Mouse (Mus musculus): ENCODE results near the gene Pex16. TPM values are rescaled to one million over a fixed set of nuclear protein-coding genes. Genes with fewer than 3 reads are reported as not detected.

Gene Pex16
- polyA plus RNA-seq, 1 experiment from 2014 or later: 30.8 TPM

DNA sequence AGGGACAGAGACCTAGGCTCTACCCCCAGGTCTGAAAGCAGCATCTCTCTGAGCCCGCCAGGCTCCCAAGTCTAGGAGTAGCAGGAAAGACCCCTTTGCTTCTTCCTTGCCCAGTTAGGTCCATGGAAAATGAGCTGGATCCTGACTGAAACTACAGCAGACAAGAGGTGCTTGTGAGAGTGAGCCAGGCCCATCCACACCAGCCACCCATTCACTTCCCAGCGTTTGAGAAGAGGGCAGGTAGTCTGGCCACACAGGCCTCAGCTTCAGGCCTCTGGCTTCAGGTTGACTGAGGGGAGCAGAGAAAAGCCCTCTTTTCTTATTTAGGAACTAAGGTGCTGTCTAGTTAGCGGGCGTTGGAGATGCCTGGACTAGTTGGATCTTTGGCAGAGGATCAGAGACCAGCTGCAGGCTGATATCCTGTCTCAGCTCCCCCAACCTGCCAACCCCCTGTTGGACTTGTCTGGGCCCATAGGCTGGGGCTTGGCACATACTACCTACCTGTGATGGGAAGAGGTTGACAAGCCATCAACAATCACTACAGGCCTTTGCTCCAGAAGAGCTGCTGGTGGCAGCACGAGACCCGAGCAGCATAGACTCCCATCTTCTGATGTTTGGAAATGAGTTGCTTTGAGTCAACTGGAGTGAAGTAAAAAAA is 11.8 kb upstream of the Pex16 start:
- H3K36me3 ChIP-seq (ENCODE audit: insufficient read depth, low read length): peaks cover 6% of the 10 kb centered on the region; the same call in 1 of the 2 replicates
- no peak for ATAC-seq

GRCm38 (mm10) chr2:92364086-92364485 is 10.4 kb upstream of the Pex16 start:
- WGBS: 82% methylated on average over 4 of the region's 4 CpGs
- no peak overlapping the region for H3K4me3 ChIP-seq (ENCODE audit: low read depth, low read length)
- ATAC-seq (no peak), DNase-seq (ENCODE audit: low spot score) (no peak)
- no peak for TF ChIP-seq EP300 (IDR thresholded peaks at IDR 0.05)
- no peak for TF ChIP-seq CTCF (IDR thresholded peaks at IDR 0.05)
- no peak overlapping the region for H3K4me2 ChIP-seq (replicated peaks; ENCODE audit: low read depth, low read length)
- no peaks in the 10 kb centered on the region for H3K9me3 ChIP-seq (ENCODE audit: low read length)
- H3K4me1 ChIP-seq (ENCODE audit: insufficient read depth, low read depth, low read length): no peaks in the 10 kb centered on the region
- 0 out of 2 replicates have a peak, but pooled peaks cover 5% of the 10 kb centered on the region for H3K36me3 ChIP-seq (ENCODE audit: insufficient read depth, low read length)
- H3K27ac ChIP-seq (ENCODE audit: low read length): no peak overlapping the region
- H3K9ac ChIP-seq (replicated peaks; ENCODE audit: low read depth): no peak overlapping the region
- no peaks in the 10 kb centered on the region for H3K27me3 ChIP-seq (replicated peaks; ENCODE audit: insufficient read depth, low read length)

More for the DNA sequence above, 11.8 kb upstream of the Pex16 start:
- 90% methylated on average over 6 of the region's 6 CpGs for WGBS
- H3K4me2 ChIP-seq (replicated peaks; ENCODE audit: low read depth, low read length): no peak overlapping the region
- H3K9me3 ChIP-seq (ENCODE audit: low read length): no peaks in the 10 kb centered on the region
- no peak overlapping the region for H3K4me3 ChIP-seq (ENCODE audit: low read depth, low read length)
- DNase-seq (ENCODE audit: low spot score): no peak
- no peaks in the 10 kb centered on the region for H3K27me3 ChIP-seq (replicated peaks; ENCODE audit: insufficient read depth, low read length)
- TF ChIP-seq EP300 (IDR thresholded peaks at IDR 0.05) (no peak), CTCF (IDR thresholded peaks at IDR 0.05) (no peak)
- H3K27ac ChIP-seq (ENCODE audit: low read length): no peak overlapping the region
- H3K4me1 ChIP-seq (ENCODE audit: insufficient read depth, low read depth, low read length): no peaks in the 10 kb centered on the region
- H3K9ac ChIP-seq (replicated peaks; ENCODE audit: low read depth): no peak overlapping the region

- H3K4me2 ChIP-seq (replicated peaks; ENCODE audit: low read depth, low read length): no peak overlapping the region
- H3K9me3 ChIP-seq (ENCODE audit: low read length): no peaks in the 10 kb centered on the region
- no peaks in the 10 kb centered on the region for H3K36me3 ChIP-seq (ENCODE audit: insufficient read depth, low read length)
- no peaks in the 10 kb centered on the region for H3K4me1 ChIP-seq (ENCODE audit: insufficient read depth, low read depth, low read length)
- peaks cover 4% of the 10 kb centered on the region; the same call in 1 of the 2 replicates for H3K27me3 ChIP-seq (replicated peaks; ENCODE audit: insufficient read depth, low read length)
- ATAC-seq (no peak), DNase-seq (ENCODE audit: low spot score) (no peak)
- no peak overlapping the region for H3K4me3 ChIP-seq (ENCODE audit: low read depth, low read length)
- TF ChIP-seq EP300 (IDR thresholded peaks at IDR 0.05) (no peak), CTCF (IDR thresholded peaks at IDR 0.05) (no peak)
- H3K9ac ChIP-seq (replicated peaks; ENCODE audit: low read depth): no peak overlapping the region
- WGBS: 90% methylated on average over 10 of the region's 10 CpGs
- no peak overlapping the region for H3K27ac ChIP-seq (ENCODE audit: low read length)
Measured at GRCm38 (mm10) chr2:92365568-92365967, 8.9 kb upstream of the Pex16 start.

- Histone ChIP-seq H3K9me3 (ENCODE audit: low read length) (no peaks in the 10 kb centered on the region), H3K4me2 (replicated peaks; ENCODE audit: low read depth, low read length) (no peak overlapping the region), H3K36me3 (ENCODE audit: insufficient read depth, low read length) (no peaks in the 10 kb centered on the region), H3K27ac (ENCODE audit: low read length) (no peak overlapping the region), H3K4me3 (ENCODE audit: low read depth, low read length) (no peak overlapping the region), H3K27me3 (replicated peaks; ENCODE audit: insufficient read depth, low read length) (peaks cover 4% of the 10 kb centered on the region; the same call in 1 of the 2 replicates), H3K9ac (replicated peaks; ENCODE audit: low read depth) (no peak overlapping the region), H3K4me1 (ENCODE audit: insufficient read depth, low read depth, low read length) (peaks cover 3% of the 10 kb centered on the region; the same call in 1 of the 2 replicates)
- ATAC-seq (peak; percentile 15; the same call in 1 of the 2 replicates), DNase-seq (ENCODE audit: low spot score) (no peak)
- TF ChIP-seq EP300 (IDR thresholded peaks at IDR 0.05) (no peak), CTCF (IDR thresholded peaks at IDR 0.05) (no peak)
- WGBS: 25% methylated on average over 20 of the region's 20 CpGs
Measured at GRCm38 (mm10) chr2:92367383-92368029, 7.0 kb upstream of the Pex16 start.

DNA sequence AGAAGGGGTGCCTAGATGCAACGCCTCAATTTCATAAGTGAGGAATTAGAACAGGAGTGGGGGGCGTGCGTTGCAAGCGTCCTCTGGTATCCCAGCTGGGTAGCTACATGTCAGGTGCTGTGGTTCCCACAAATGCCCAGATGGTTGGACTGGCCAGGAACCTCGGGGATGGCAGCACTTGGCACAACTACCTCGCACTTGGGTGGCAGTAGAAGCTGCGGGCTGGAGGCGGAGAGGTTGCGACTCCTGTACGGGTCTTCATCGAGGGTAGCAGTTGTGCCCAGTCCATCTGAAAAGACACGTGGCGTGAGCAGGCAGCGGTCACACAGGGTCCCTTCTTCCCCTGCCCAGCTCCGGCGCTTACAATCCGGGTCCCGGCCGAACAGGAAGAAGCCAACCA is 4.1 kb upstream of the Pex16 start:
- peak overlapping the region; percentile 93 for H3K27ac ChIP-seq (ENCODE audit: low read length)
- TF ChIP-seq EP300 (IDR thresholded peaks at IDR 0.05) (no peak), CTCF (IDR thresholded peaks at IDR 0.05) (no peak)

More for the DNA sequence above, 4.1 kb upstream of the Pex16 start:
- Histone ChIP-seq H3K4me3 (ENCODE audit: low read depth, low read length) (peak overlapping the region; percentile 36), H3K27me3 (replicated peaks; ENCODE audit: insufficient read depth, low read length) (peaks cover 4% of the 10 kb centered on the region; the same call in 1 of the 2 replicates), H3K9me3 (ENCODE audit: low read length) (no peaks in the 10 kb centered on the region), H3K4me2 (replicated peaks; ENCODE audit: low read depth, low read length) (peak overlapping the region; percentile 59), H3K9ac (replicated peaks; ENCODE audit: low read depth) (peak overlapping the region; percentile 27; the same call in 1 of the 2 replicates), H3K36me3 (ENCODE audit: insufficient read depth, low read length) (no peaks in the 10 kb centered on the region), H3K4me1 (ENCODE audit: insufficient read depth, low read depth, low read length) (peaks cover 3% of the 10 kb centered on the region; the same call in 1 of the 2 replicates)
- ATAC-seq (no peak), DNase-seq (ENCODE audit: low spot score) (no peak)
- WGBS: 12% methylated on average over 17 of the region's 19 CpGs
